Mouse (Mus musculus) embryo, embryonic 10 days (tissue): ENCODE measurements at regions not wholly inside any gene's neighbourhood (a gene's known extent, or its start where the extent isn't known, plus 50 kb on each side); places are given as distances from the start of the nearest gene placed in this dataset.

ENCODE experiments used
- DNase-seq: peaks from one replicate; pipeline ENCODE4 v3.0.0-alpha.2; 2015; ENCODE audit warnings: low spot score

DNA sequence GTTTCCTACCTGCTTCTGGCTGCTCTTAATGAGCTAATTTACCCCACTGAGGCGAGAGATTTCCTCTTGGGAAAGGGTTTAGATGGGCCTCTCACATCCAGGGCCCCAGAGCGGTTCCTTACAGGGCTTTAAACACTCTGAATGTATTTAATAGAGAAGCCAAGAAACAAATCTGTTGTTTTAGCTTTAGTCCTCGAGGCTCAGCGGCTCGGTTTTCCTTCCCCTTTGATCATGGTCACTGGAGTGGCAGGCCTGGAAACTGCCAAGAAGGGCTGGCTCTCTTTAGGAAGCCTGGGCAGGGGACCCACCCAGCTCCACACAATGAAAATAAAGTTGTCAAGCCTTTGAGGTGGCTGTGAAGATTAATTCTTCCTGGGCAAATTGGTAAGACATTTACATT lies 127.5 kb upstream of the Jag1 start:
- peak; percentile 64 for DNase-seq

DNA sequence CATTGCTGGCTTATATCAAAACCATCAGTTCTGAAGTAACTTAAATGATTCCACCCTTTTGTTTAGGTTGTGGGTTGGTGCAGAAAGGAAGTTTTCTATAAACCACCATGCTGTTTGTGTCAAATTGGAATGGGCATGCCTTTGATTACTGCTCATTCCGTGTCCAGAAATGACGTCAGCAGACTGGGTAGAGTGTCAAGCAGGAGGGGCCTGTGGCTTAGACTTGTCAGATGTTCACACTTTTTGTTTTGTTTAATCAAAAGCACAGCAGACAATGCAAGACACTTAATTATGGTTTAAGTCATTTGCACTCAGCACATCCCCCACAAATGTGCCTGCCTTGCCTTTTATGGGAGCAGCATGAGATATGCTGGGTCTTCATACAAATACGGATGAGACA lies 120.5 kb upstream of the Jag1 start:
- no peak for DNase-seq

DNA sequence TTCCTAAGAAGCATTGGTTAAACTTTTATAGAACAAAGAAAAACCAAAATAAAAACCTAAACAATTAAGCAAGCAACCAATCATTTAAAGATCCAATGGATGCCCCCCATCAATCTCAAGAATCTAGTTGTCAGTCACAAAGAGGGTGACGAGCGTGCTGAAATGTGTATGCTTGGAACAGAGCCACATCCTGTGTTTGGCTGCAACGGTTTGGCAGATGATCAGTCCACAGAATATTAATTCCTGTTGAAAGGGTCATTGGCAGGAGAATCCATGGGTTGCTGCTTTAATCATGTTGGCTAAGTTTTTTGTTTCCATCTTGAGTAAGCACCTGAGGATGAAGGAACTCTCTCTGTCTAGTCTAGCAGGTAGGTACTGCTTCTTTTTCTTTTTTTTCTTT lies 117.5 kb upstream of the Jag1 start:
- no peak for DNase-seq

DNA sequence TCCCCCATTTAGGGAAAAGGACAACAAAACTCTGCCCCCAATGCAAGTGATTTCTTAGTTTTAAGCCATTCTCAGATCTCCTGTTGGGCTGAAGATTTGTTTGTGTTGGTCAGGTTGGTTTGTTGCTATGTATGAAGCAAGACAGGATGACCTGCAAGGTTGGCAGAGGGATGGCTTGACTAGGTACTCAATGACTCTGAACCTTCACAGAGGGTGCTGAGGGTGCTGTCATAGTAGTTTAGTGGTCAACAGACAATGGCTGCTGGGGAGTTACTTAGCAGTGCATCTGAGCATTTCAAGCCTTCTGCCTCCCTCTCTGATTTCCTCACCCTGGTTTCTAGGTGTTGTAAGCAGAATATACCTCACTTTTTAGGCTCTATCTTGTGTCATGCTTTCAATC lies 114.7 kb upstream of the Jag1 start:
- DNase-seq = no peak

DNA sequence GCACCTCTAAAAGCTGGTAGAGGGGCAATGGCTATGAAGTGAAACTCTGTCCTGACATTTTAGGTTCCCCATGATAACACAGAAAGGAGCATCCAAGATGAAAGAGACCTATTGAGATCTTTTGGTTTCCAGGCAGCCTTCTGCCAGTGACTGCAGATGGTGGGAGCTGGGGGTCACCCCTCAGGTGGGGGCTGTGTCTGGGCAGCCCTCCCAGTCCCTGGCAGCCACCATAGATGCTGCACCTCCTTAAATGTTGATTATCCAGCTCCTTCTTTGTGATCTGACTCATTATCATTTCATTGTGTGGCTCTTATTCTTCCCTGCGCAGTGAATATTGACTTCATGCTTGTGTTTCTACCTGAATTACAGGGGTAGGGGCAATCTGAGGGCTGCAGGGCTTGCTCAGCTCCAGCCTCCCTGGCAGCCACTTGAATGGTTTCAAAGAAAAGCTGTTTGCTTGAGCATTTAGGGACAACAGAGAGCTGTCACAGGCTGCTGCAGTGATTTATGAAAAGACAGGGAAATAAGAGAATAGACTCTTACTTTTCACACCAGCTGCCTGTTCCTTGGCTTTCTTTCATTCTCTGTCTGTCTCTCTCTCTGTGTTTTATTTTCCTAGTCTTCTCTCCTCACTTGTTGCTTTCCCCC lies 113.1 kb upstream of the Jag1 start:
- DNase-seq = peak; percentile 64

DNA sequence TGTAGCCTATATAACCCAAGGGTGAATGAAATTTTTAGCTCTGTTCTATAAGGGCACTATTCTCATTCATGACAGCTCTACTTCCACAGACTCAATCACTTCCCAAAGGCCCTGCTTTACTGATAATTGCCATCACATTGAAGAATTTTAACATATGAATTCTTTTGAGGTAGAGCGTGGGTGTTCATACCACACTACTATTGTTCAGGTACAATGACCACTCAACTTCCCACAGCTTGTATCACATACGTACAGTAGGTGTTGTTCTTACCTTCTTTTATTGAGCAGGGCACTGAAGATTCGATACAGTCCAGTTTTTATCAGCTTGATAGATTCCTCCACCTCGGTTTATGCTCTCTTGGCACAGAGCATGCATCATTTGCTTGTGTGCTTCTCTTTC lies 111.1 kb upstream of the Jag1 start:
- no peak for DNase-seq

DNA sequence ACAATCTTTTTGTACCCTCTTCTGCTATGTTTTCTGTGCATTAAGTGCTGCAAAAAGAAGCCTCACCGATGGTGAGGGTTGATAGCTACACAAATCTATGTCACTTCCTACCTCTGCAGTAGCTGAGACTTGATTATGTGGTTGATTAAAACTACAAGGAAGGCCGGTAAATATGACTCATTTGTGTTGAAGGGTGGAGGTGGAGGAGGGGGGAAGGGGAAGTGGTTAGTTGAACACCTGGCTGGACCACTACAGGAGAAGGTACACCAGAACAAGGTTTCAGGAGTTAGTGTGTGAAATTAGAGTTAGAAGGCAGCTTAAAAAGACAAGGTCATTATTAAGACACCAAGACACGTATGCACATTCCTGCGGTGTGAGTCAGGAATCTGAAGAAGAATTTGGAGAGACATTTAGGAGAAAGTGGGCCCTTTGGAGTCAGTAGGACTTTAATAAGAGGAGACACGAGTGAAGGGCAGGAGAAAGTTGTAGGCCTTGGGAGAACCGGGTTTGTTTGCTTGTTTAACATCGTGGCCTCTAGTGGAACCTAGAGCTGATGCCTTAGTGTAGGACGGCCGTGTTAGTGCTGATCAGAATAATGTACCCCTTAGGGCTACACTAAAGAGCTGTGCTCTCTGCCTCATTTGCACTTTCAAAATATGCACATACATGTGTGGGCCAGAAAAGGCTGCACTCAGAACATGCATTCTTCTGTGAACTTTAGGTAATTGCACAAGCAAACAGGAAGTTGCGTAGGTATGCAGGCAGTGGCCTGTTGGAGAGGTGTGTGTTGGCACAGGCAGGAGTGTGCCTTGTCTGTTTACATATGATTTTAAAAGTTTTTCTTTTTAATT lies 108.5 kb upstream of the Jag1 start:
- DNase-seq = no peak

DNA sequence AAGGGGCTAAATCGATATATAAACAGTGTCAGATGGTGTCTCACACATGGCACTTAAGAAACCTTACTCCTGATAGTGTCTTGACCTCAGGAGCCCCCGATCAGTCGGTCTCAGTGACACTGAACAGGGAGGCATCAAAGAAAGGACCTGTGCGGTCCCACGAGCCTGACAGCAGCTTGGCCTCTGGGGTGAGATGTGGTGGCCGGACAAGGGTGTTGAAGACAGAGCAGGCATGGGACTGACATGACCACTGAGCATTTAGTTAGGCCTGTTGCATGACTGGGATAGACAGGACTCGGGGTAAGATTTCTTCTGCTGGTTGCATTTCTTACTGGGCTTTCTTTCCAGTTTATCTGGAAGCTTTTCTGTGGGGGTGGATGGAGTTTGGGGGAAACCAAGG lies 99.3 kb upstream of the Jag1 start:
- DNase-seq = peak; percentile 39

DNA sequence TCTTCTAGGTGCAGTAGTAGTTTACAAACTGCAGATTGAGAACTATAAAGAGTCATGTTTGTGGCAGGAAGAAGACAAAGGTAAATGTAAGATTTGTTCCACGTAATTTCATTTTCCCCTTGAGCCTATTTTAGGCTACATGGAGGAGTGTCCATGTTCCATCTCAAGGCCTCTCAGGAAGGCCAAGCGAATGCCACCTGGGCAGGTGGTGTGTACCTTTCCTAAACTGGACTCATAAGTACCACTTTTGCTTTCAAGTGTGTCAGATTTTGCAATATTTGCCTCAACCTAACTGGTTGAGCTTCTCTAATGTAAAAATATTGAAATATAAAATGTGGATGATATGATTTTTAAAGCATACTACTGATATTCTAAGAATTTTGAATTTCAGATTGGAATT lies 91.4 kb upstream of the Jag1 start:
- DNase-seq = no peak

DNA sequence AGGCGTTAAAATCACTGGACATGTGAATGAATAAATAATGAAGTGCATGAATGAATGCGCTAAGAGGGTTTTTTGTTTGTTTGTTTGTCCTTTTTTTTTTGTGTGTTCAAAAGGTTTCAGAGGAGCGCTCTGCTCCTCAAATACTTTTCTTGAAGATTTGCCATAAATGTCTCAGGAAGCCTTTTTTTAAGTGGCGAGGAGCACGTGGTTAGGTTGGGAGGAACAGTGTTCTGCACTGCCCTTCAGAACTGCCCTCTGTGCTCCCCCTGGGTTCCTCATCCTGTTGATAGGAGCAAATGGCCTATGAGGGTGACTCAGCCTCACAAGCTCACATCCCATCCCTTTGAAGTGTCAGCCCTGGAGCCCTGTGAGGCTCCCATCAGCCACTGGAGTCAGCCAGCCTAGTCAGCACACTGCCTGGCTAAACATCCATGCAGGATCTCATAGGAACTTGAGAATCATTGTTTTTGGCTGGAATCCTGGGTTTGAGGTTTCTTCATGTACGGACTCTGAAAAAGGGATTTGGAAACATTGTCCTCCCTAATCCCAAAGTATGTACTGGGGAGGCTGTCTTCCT lies 87.9 kb upstream of the Jag1 start:
- DNase-seq = no peak

DNA sequence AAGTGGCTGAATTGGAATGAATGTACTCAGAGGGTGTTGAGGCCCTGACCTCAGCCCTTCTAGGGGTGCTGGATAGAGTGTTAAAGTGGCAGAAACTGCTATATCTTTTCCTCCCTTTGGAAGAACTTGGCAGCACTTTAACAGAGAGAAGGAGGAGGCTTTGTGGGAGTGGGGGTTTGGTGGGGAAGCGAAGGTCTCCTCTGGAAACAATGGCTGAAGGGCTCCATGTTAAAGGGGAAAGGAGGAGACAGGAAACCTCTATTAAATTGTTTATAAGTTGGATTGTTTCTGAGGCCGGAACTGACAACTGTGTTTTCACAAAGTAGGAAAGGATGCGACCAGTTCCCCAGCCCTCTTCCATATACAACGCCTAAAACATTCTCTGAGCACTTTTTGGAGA lies 83.7 kb upstream of the Jag1 start:
- DNase-seq = no peak

DNA sequence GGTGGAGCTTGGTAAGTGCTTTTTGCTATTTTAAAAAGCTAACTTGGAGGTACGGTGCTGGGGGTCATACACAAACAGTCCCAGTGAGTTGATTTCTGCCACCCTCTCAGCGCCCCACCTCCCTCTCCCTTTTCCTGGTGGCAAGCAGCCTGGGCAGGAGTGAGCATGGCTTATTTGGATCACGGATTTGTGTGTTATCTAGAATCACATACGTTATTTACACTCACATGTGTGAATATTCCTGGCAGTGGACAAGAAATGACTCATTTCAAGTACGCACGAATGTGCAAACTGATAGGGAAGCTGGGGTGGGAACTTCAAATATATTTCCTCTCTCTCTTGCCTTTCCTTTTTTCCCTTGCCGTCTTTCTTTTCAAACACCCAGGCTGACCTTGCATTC lies 75.7 kb upstream of the Jag1 start:
- no peak for DNase-seq

DNA sequence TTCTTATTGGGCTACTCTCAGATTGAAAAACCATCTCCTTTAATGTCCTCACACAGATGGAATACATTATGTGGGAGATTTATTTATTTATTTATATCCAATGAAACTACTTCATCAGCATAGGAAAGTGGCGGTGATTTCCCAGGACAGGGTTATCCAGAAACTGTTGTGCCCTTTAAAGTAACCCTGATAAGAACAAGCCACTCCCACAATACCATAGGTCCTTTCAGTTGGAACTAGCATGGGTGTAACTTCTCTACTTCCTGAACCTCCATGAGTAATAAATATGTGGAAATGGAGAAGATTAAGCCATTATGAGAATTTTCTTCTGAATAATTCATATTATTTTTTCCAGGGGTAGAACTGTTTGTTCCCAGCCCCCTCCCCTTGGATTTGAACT lies 52.7 kb upstream of the Jag1 start:
- DNase-seq = no peak

DNA sequence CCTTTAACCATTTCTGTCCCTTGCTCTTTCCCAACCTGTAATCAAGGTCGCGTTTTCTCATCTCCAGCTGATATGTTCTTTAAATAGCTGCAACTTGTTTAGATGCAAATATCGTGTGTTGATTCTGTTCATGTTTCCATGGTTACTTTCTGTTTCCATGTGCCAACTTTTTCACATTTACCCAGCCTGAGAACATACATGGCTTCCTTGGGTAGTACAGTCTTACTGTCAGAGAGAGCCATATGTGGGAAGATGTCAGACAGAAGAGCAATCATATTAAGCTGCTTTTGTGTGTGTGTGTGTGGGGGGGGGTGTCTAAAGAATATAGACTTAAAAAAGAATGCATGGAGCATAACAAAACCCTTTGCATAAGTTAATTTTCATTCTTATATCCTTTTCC lies 52.2 kb upstream of the Jag1 start:
- DNase-seq = no peak
